ENCODE assay signal across 8 mouse cellular contexts in genomic region chr12:86421490-86421904, GRCm38 (mm10).
DNase-seq lines count a peak whose midpoint lies in the region; ATAC-seq lines count a peak whose summit lies in the region.

No protein-coding gene starts in this region.

- H3K27me3 ChIP-seq in heart, embryonic 11.5 days (ENCODE audit: control insufficient read depth, insufficient read depth, low read length): peaks cover 54% of the 10 kb centered on the region
- peaks cover 92% of the 10 kb centered on the region for H3K27me3 ChIP-seq in kidney, embryonic 15.5 days
- peaks cover 93% of the 10 kb centered on the region for H3K27me3 ChIP-seq in limb, embryonic 12.5 days
- peaks cover 55% of the 10 kb centered on the region for H3K27me3 ChIP-seq in neural tube, embryonic 11.5 days (ENCODE audit: control insufficient read depth, insufficient read depth, low read length)

- peak; percentile 69 for ATAC-seq in heart, embryonic 11.5 days (replicated peaks; ENCODE audit: insufficient number of reproducible peaks, low FRiP score, low TSS enrichment)
- ATAC-seq in kidney, embryonic 15.5 days (replicated peaks; ENCODE audit: low FRiP score): peak; percentile 87
- ATAC-seq in limb, embryonic 12.5 days (ENCODE audit: insufficient number of reproducible peaks, insufficient read depth, low FRiP score, low TSS enrichment, low read depth): peak; percentile 40; the same call in 1 of the 2 replicates
- peak; percentile 72 for ATAC-seq in neural tube, embryonic 11.5 days (ENCODE audit: insufficient read depth, low FRiP score, low TSS enrichment)
- no peak for ATAC-seq in monocyte, adult 5-6 weeks (replicated peaks; ENCODE audit: insufficient number of reproducible peaks, low FRiP score, low TSS enrichment, poor library complexity, severe bottlenecking)

- no peaks in the 10 kb centered on the region for H3K36me3 ChIP-seq in heart, embryonic 11.5 days (ENCODE audit: control insufficient read depth, insufficient read depth, low read length)
- H3K36me3 ChIP-seq in kidney, embryonic 15.5 days: no peaks in the 10 kb centered on the region
- no peaks in the 10 kb centered on the region for H3K36me3 ChIP-seq in limb, embryonic 12.5 days
- H3K36me3 ChIP-seq in neural tube, embryonic 11.5 days (ENCODE audit: control insufficient read depth, insufficient read depth, low read length): no peaks in the 10 kb centered on the region

- peak overlapping the region; percentile 13; the same call in 1 of the 2 replicates for H3K9ac ChIP-seq in heart, embryonic 11.5 days (ENCODE audit: low read depth, low read length)
- H3K9ac ChIP-seq in kidney, embryonic 15.5 days: no peak overlapping the region
- H3K9ac ChIP-seq in limb, embryonic 12.5 days (replicated peaks): peak overlapping the region; percentile 18; the same call in 1 of the 2 replicates
- peak overlapping the region; percentile 16; the same call in 1 of the 2 replicates for H3K9ac ChIP-seq in neural tube, embryonic 11.5 days (ENCODE audit: low read length)

- H3K4me2 ChIP-seq in heart, embryonic 11.5 days: peak overlapping the region; percentile 66
- peak overlapping the region; percentile 94 for H3K4me2 ChIP-seq in kidney, embryonic 15.5 days
- H3K4me2 ChIP-seq in limb, embryonic 12.5 days: peak overlapping the region; percentile 72
- H3K4me2 ChIP-seq in neural tube, embryonic 11.5 days (ENCODE audit: low read depth): peak overlapping the region; percentile 62

- under 1% methylated on average over 36 of the region's 37 CpGs for WGBS in heart, embryonic 11.5 days (ENCODE audit: insufficient replicate concordance)
- WGBS in kidney, embryonic 15.5 days: under 1% methylated on average over 37 of the region's 37 CpGs
- WGBS in limb, embryonic 12.5 days: 0% methylated on average over 37 of the region's 37 CpGs
- under 1% methylated on average over 37 of the region's 37 CpGs for WGBS in neural tube, embryonic 11.5 days

- peak; percentile 53 for DNase-seq in adrenal gland, adult 2 months
- no peak for DNase-seq in adrenal gland, postnatal 4 days (ENCODE audit: low spot score in 2 of 2)
- DNase-seq in embryo, embryonic 9.5 days (ENCODE audit: extremely low spot score): peak; percentile 62
- peak; percentile 71 for DNase-seq in neural tube, embryonic 11.5 days (ENCODE audit: low spot score)

- H3K4me3 ChIP-seq in heart, embryonic 11.5 days (ENCODE audit: low read depth, low read length): peak overlapping the region; percentile 52
- peak overlapping the region; percentile 58 for H3K4me3 ChIP-seq in kidney, embryonic 15.5 days (replicated peaks)
- H3K4me3 ChIP-seq in limb, embryonic 12.5 days (replicated peaks): peak overlapping the region; percentile 45
- peak overlapping the region; percentile 42 for H3K4me3 ChIP-seq in neural tube, embryonic 11.5 days (ENCODE audit: low read depth, low read length)

- H3K9me3 ChIP-seq in heart, embryonic 11.5 days (replicated peaks; ENCODE audit: control insufficient read depth, low read length): no peaks in the 10 kb centered on the region
- H3K9me3 ChIP-seq in kidney, embryonic 15.5 days (replicated peaks): no peaks in the 10 kb centered on the region
- H3K9me3 ChIP-seq in limb, embryonic 12.5 days: no peaks in the 10 kb centered on the region
- H3K9me3 ChIP-seq in neural tube, embryonic 11.5 days (ENCODE audit: control insufficient read depth, low read length): no peaks in the 10 kb centered on the region

- H3K27ac ChIP-seq in heart, embryonic 11.5 days (ENCODE audit: low read depth, low read length): no peak overlapping the region
- H3K27ac ChIP-seq in kidney, embryonic 15.5 days: no peak overlapping the region
- H3K27ac ChIP-seq in limb, embryonic 12.5 days: no peak overlapping the region
- no peak overlapping the region for H3K27ac ChIP-seq in neural tube, embryonic 11.5 days (ENCODE audit: low read depth, low read length)

- no peaks in the 10 kb centered on the region for H3K4me1 ChIP-seq in heart, embryonic 11.5 days (ENCODE audit: control insufficient read depth, insufficient read depth, low read length)
- peaks cover 22% of the 10 kb centered on the region for H3K4me1 ChIP-seq in kidney, embryonic 15.5 days
- H3K4me1 ChIP-seq in limb, embryonic 12.5 days (replicated peaks): peaks cover 18% of the 10 kb centered on the region
- 0 out of 2 replicates have a peak, but pooled peaks cover 5% of the 10 kb centered on the region for H3K4me1 ChIP-seq in neural tube, embryonic 11.5 days (ENCODE audit: control insufficient read depth, insufficient read depth, low read length)

Comparison
In these comparisons a context has a peak if more than half of its experiments do, and no peak if none do; other contexts are left out.
1. DNase-seq: peak in adrenal gland, adult 2 months (single experiment), embryo, embryonic 9.5 days (single experiment) and neural tube, embryonic 11.5 days (single experiment); none in adrenal gland, postnatal 4 days (0 of 2).
2. Peak in every context shown above with its lines, with median percentiles within 50 percentile points of each other: H3K4me2 ChIP-seq and H3K4me3 ChIP-seq.